Mouse (Mus musculus) layer of hippocampus, postnatal 14 days (tissue): ENCODE results near the gene Magi2. TPM values are rescaled to one million over a fixed set of nuclear protein-coding genes. Genes with fewer than 3 reads are reported as not detected.
A peak's percentile ranks its signal among the peaks of the same experiment; 100 is the strongest.
"Not testable (repeated sequence)": the region's sequence is repeated elsewhere in the genome, so short reads cannot be mapped to it uniquely, and the experiment has no call there.

Experiments used
- DNase-seq, 2 experiments: peaks; one replicate each; pipeline ENCODE4 v3.0.0; 2021 to 2022; ENCODE audit warnings: low spot score in 2 of 2, mixed read lengths in 1 of 2
- total RNA-seq, 2 experiments: library from RNA; stranded (reverse); gene quantifications; 2 replicates each; pipeline ENCODE4 v1.2.3; 2021

Magi2 gene
- total RNA-seq, 2 experiments from 2014 or later = 108 to 117 TPM

GRCm38 (mm10) chr5:19414556-19414955 is 187.7 kb downstream of the Magi2 start:
- DNase-seq = no peak

DNA sequence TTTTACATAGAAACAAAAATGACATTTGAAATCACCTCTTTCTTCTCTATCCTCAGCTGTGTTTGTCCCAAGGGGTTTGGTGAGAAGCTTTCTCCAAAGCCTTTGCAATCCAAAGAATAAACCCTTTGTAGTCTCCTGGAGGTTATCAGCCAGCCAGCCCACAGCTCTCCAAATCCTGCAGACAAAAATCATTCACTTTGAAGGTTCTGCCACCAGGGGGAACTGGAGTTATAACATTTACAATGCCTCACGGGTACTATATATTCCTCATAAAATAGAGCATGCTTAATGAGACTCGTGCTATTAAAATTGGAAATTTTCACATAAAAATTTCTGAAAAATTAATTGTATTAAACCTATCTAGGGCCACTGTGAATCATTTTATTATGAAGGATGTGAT is 202.5 kb downstream of the Magi2 start:
- peak; percentile 14 to 64 for DNase-seq

DNA sequence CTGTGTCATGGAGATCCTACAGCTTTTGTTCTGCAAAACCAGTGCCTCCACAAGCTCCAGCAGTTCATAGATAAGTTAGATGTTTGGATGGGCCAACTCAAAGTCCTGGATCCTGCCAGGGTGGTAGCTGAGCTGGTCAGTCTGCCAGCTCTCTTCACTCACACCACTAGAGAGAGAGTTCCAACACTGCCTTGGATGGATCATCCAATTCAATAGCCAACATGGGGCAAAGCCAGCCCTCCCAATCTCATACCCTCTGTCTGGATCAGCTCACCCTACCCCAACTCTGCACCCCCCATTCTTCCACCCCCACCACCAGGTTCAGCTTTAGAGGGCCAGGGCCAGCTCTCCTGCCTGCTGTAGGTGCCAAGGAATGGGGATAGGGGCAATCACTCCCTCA is 235.7 kb downstream of the Magi2 start:
- peak in 1 of 2 experiments; percentile 8 for DNase-seq

DNA sequence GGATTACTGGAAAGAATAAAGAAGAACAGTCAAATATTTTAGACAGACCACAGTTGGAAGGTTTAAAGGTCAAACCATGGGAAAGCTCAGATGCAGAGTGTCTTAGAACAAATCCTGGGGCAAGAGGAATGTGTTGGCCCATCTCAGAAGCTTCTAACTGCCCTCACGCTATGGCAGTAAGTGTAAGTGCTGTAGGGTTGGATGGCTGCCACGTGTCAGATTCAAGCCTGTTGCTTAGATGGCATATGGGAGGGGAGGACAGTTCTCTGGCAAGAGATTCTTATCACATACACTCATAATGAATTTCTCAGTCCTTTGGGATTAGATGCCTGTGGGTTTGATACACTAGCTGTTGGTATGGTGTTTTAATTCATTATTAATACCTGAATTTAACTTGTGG is 238.5 kb downstream of the Magi2 start:
- no peak for DNase-seq

- DNase-seq = no peak
Observed at GRCm38 (mm10) chr5:19472851-19473439, 246.1 kb downstream of the Magi2 start.

- peak in 1 of 2 experiments; percentile 22 for DNase-seq
Observed at GRCm38 (mm10) chr5:19482981-19483380, 256.1 kb downstream of the Magi2 start.

DNA sequence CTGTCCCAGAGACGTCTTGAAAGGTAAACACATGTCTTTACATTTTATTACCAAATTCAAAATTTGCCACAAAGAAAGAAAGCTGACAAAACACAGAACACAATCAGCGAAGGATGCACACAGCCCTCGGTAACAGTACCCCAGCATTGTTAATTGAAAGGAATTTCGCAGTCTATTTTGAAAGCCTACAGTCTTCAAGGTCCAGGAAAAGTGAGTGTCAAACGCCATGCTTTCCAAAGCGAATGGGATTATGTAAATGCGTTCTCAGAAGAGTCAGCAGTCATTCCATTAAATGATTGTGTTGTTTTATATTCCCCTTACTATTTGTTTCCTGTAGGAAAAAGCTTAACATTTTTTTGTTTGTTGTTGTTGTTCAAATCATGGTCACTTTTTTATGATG is 261.1 kb downstream of the Magi2 start:
- DNase-seq = no peak

GRCm38 (mm10) chr5:19501005-19501404 is 274.2 kb downstream of the Magi2 start:
- peak in 1 of 2 experiments; percentile 13 for DNase-seq

DNA sequence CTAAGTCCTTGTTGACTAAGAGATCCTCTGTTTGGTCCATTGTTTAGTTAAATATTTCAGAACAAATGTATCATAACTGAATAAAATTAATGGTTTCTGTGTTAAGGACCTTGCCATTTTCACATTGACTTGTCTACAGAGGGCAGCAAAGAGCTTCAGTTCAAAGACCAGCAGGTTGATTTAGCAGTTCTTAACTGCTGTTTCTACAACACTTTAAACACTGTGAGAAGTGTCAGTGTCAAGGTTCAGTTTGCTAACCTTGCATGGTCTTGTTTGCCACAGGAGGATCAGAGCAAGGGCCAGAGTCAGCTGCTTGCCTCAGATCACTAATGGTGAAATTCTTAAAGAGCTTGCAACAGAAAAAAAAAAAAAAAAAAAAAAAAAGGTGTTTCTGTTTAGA is 295.3 kb downstream of the Magi2 start:
- DNase-seq = peak in 1 of 2 experiments; percentile 55

DNA sequence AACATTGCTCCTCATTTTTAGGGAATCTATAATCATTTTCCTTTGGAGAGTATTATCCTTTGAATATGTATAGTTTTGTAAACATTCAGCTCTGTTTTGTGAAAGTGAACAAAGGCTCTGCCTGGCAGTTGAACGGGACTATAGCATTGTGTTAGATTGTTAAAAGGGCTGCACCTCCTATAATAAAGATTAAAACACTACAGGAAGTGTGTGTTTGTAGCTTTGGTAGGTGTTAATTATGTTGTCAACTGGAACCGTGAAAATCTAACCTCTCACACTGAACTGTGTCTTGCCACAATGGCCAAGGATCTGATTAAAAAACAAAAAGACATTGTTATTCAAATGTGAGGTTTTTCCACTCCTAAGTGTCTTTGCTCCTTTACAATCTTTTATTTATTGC is 312.5 kb downstream of the Magi2 start:
- no peak for DNase-seq

DNA sequence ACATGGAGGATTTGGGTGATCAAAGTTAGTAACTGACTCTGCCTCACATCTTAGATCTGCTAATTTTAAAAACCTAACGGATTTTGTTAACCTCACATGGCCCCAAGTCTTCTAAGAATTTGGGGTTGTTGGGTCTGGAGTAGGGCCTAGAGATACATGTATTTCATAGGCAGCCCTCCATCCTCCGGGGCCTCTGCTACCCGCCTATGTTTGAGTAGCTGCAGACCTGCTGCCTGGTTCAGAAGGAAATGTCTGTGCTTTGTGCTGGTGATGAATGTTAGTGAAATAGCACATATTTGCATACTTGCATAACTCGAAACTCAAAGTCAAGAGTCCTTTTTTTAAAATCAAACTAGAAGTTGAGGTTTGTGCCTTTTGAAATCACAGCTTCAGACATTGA is 319.6 kb downstream of the Magi2 start:
- peak in 1 of 2 experiments; percentile 22 for DNase-seq

GRCm38 (mm10) chr5:19546900-19547299 is 320.1 kb downstream of the Magi2 start:
- no peak for DNase-seq

DNA sequence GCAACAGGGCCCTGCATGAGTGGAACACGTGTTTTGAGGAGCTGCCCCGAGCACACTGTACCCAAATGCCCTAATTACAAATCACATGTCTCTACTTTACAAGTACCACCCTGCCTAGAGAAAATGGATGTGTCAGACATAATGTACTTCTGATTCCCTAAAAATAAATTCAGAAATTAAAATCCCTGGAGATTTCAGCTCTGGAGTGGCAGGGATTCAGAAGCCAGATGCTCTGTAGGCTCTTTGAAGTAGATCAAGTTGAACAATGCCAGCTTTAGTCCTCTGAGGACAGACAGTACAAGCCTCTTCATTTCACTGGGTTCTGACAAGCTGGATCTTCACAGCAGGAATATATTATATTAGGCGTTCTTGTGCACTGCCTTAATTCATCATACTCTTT is 326.7 kb downstream of the Magi2 start:
- DNase-seq = peak in 1 of 2 experiments; percentile 50

GRCm38 (mm10) chr5:19565636-19566035 is 338.8 kb downstream of the Magi2 start:
- DNase-seq = no peak

DNA sequence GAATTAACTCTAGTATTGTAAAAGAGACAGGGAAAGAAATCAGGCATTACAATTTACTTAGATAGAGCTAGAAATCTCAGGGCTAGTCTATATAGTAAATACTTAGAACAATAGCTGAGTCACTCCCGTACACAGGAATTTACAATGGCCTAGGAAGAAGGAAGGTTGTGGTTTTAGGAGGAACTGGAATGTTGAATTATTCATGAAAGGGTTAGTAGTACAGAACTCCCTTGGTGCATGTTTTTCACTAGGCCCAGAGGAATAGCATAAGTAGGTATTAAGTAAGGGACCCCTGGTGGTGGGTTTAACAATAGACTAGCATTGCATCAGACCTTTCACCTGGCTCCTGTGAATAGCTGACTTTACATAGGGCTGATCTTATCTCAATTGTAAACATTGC is 339.3 kb downstream of the Magi2 start:
- DNase-seq = not testable (repeated sequence)

DNA sequence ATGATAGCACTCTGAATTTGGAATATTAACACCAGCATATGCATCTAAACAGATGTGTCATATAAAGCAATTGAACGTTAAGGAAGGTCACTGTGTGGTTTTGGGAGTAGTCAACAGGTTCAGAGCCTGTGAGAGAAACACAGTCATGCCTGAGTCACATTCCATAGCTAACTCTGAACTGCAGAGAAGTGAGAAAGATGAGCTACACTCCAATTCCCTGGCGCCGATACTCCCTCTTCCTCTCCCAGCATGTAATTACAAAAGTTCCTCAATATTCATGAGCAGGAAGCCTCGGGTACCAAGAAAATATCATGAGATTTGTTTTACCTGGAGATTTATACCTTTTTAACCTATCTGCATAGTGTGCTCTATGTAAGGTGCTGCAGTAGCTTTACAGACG is 380.9 kb downstream of the Magi2 start:
- no peak for DNase-seq

- no peak for DNase-seq
Observed at GRCm38 (mm10) chr5:19611788-19612187, 385.0 kb downstream of the Magi2 start.

DNA sequence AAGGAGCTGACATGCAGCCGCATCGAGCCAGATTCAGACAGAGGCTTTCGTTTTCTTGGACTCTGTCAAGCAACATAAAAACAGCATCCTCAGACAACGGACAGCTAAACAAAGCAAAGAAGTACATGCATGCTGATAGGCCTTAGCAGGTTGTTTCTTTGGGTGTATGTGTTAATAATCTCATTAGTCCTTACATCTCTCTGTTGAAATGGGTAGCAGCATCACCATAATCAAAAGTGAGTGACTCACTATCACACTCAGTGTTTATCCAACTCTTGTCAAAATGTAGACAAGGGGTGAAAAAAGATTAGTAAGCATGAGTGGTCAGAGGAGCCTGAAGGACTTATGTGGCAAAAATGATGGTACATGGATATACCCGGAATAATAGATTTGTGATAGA is 394.8 kb downstream of the Magi2 start:
- DNase-seq = no peak

GRCm38 (mm10) chr5:19633976-19634375 is 407.1 kb downstream of the Magi2 start:
- DNase-seq = no peak

GRCm38 (mm10) chr5:19637789-19638188 is 411.0 kb downstream of the Magi2 start:
- DNase-seq = no peak

DNA sequence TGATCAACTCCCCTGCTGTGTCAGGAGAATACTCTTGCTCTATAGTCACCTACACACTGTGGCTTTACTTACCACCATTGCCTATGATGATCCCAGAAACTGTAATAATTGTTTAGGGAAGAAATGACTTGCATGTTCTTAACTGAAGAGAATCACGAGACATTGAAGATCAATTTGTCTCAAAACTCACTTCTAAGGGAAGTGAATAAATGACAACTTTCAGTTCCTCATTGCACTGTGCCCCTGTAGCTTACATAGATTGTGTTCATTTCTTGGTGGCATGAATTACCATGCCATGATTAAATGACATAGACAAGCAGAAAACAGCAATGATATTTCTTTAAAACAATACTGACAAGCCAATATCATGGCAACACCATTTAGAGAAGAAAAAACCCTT is 429.1 kb downstream of the Magi2 start:
- DNase-seq = no peak

- DNase-seq = no peak
Observed at GRCm38 (mm10) chr5:19666416-19666815, 439.6 kb downstream of the Magi2 start.

DNA sequence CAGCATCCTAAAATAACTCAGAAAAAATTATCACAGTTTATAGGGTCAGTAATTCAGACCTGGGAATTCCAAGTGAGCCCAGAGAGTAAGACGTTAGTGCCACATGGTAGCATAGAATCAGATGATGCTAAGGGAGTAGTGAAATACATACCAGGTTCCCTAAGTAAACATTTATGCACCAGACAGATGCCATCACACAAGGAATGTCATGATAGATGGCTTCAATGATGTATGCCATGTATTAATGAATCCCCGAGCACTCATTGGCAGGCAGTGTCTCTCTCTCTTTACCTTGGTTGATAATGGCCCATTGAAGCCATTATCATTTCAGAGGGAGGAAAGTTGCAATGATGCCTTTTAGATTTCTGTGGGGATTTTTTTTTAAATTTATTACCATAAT is 490.5 kb downstream of the Magi2 start:
- DNase-seq = no peak

- DNase-seq = peak in 1 of 2 experiments; percentile 7
Observed at GRCm38 (mm10) chr5:19726277-19726676, 499.4 kb downstream of the Magi2 start.
